Mouse (Mus musculus) liver, embryonic 18 days (tissue): Measurements from ENCODE around the gene Ubac1. TPM values are rescaled to one million over a fixed set of nuclear protein-coding genes. Genes with fewer than 3 reads are reported as not detected.

ENCODE experiments used
- polyA plus RNA-seq: library from polyadenylated mRNA; depleted of rRNA; stranded (reverse); fragments of >200 nt; gene quantifications from 2 replicates; pipeline ENCODE4 v1.2.3, GENCODE M21; 2012; rRNA removed

Ubac1 gene
- polyA plus RNA-seq: 142 and 147 TPM in 2 replicates

DNA sequence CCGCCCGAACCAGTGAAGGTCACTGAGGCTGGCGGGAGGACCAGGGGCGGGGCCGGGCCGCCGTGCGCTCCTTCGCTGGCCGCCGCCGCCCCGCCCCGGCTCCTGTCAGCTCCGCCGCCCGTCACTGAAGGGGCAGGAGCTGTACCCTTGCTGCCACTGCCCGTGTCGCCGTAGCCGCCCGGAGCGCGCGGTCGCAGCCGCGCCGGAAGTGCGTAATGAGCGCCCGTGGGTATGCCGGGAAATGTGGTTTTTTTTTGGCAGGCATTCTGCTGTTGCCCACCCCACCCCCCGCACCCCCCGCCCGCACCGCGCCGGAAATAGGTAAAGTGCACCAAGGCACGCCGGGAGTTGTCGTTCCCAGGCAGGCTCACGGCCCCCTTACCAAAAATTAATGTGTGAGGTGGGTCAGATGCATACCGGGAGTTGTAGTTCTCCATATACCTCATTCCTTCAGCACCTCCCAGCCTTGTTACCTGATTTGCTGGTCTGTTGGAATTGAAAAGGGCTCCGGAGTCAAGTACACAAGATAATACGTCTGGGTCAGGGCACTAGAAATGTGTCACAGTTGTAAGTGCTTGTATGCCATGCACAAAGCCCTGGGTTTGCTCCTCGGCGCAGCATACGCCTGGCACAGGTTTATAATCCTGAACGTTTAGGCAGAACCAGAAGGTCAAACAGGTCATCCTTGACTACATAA lies at the start of gene Ubac1:
TSS of gene Ubac1 (minus strand) at position 187 of the 697 bp plus-strand sequence.

DNA sequence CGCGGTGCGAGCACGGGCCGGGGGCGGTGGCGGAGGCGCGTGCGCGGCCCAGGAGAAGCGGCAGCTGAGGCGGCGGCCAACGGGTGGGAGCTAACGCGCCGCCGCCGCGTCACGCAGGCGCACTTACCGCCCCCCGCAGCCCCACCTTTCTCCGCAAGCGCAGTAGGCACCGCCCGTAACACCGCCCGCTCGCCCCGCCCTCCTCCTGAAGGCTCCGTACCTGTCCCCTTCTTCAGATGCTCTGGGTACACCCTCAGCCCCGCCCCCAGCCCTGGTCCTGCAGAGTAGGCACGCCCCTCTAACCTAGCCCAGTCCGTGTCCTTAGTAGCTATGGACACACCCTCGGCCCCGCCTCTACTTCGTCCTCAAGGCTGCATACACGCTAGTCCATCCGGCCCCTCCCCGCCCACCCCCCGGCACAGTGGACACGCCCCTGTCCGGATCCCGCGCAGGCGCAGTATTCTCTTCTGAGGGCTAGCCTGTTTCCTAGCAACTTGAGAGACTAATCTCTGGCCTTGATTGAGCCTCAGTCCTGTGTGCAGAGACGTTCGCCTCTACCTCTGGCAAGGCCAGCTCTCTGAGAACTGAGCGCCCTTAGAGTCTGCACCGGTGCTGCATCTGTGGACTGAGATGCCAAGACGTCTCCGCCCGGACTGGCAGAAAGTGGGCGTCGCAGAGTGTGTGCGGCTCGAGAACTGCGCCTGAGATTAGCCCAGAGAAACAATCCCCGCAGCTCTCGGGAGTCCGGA lies 38.2 kb downstream of the Ubac1 start, which contains the start of gene Camsap1:
TSS of gene Camsap1 (minus strand) at position 124 of the 749 bp plus-strand sequence.

Other genes starting within 250 kb of the Ubac1 start
- gene Lcn11, start 244.7 kb downstream of the Ubac1 start, polyA plus RNA-seq: not detected in 2 replicates
- gene Gm13539, start 239.5 kb downstream of the Ubac1 start, polyA plus RNA-seq: not detected in 2 replicates
- gene Glt6d1, start 205.9 kb downstream of the Ubac1 start, polyA plus RNA-seq: not detected in 2 replicates
- gene Lcn9, start 198.6 kb downstream of the Ubac1 start, polyA plus RNA-seq: not detected in 2 replicates
- gene Sohlh1, start 174.5 kb downstream of the Ubac1 start, polyA plus RNA-seq: not detected in 2 replicates
- gene Kcnt1, start 158.0 kb downstream of the Ubac1 start, polyA plus RNA-seq: 0.17 and 0.23 TPM in 2 replicates
- gene Camsap1, start 38.5 kb downstream of the Ubac1 start, polyA plus RNA-seq: 1.7 and 2.0 TPM in 2 replicates
- gene Nacc2, start 101.5 kb upstream of the Ubac1 start, polyA plus RNA-seq: 2.1 and 2.2 TPM in 2 replicates
- gene Lhx3, start 186.5 kb upstream of the Ubac1 start, polyA plus RNA-seq: not detected in 2 replicates
- 4.8 and 5.4 TPM in 2 replicates for gene Qsox2, start 215.8 kb upstream of the Ubac1 start, polyA plus RNA-seq